Mouse (Mus musculus): ENCODE results near the gene A1bg. TPM values are rescaled to one million over a fixed set of nuclear protein-coding genes. Genes with fewer than 3 reads are reported as not detected.

Gene A1bg
- polyA plus RNA-seq, 1 experiment, result not detected

DNA sequence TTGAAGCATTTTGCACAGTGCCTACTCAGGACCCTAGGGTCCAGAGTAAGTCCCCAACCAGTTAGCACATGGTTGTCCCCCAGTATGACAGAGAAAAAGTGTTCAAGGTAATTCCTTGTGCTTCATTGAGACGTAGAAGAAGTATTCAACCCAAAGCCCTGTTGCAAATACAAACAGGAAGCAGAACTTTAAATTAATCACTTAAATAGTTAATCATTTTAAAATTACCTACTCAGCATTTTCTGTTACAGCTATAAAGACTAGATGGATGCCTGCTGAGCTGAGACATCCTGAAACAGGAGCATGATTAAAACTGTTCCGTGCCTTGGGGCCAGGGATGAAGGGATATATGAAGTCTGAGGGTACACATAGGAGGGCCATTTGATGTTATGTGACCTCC lies 26.8 kb downstream of the A1bg start:
- 83% methylated on average over 2 of the region's 2 CpGs for WGBS
- Histone ChIP-seq H3K4me3 (ENCODE audit: low read depth, low read length) (no peak overlapping the region), H3K36me3 (ENCODE audit: control insufficient read depth, insufficient read depth, low read length) (no peaks in the 10 kb centered on the region), H3K4me1 (ENCODE audit: control insufficient read depth, insufficient read depth, insufficient read length, low read length) (no peaks in the 10 kb centered on the region), H3K27ac (ENCODE audit: insufficient read depth, low read depth, low read length) (no peak overlapping the region), H3K27me3 (ENCODE audit: control insufficient read depth, insufficient read depth, low read length) (no peaks in the 10 kb centered on the region)
- TF ChIP-seq POLR2A (IDR thresholded peaks at IDR 0.05; ENCODE audit: low read depth, low read length), result no peak
- no peak for TF ChIP-seq CTCF (IDR thresholded peaks at IDR 0.05; ENCODE audit: extremely low read depth, insufficient read length, insufficient replicate concordance, low read depth, low read length)

DNA sequence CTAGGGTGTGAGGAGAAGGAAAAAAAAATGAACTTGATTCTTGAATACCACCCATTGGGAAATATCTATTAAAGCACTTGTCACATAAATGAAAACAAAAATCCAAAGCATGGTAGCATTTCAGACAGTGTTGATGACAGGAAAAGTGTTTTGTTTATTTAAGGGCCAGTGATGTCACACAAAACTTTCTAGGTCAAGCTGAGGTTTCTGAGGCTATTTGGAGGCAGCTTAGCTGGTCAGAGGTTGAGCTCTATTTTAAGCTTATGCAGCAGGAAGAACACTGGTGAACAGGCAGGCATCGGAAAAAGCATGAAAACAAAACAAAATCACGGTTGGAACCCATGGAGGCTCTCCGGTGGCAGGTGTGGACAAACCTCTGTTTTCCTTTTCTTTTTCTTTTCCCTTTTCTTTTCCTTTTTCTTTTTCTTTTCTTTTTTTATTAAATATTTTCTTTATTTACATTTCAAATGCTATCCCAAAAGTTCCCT lies 29.8 kb downstream of the A1bg start:
- 69% methylated on average over 3 of the region's 3 CpGs for WGBS

DNA sequence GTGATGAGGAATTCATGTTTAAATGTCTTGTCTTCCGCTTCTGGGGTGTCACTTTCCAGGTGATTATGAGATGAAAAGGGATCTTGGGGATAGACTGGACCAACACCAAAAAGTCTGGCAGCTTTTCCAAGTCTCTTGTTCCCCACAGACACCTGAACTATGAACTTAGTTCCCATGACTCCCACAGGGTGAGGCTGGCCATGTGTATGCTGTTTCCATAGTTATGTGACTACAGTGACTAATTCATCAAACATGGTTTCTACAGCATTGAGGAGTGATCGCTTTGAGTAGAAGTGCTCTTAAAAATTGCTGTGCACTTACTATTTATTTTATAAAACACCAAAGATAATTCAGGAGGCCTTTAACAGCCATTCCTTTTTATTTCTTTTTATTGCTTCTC lies 34.1 kb downstream of the A1bg start:
- 60% methylated on average over 2 of the region's 2 CpGs for WGBS
- no peaks in the 10 kb centered on the region for H3K27me3 ChIP-seq (ENCODE audit: control insufficient read depth, insufficient read depth, low read length)
- H3K36me3 ChIP-seq (ENCODE audit: control insufficient read depth, insufficient read depth, low read length), result no peaks in the 10 kb centered on the region
- TF ChIP-seq CTCF (IDR thresholded peaks at IDR 0.05; ENCODE audit: extremely low read depth, insufficient read length, insufficient replicate concordance, low read depth, low read length) (no peak), POLR2A (IDR thresholded peaks at IDR 0.05; ENCODE audit: low read depth, low read length) (no peak)
- no peaks in the 10 kb centered on the region for H3K4me1 ChIP-seq (ENCODE audit: control insufficient read depth, insufficient read depth, insufficient read length, low read length)
- H3K27ac ChIP-seq (ENCODE audit: insufficient read depth, low read depth, low read length), result no peak overlapping the region
- no peak overlapping the region for H3K4me3 ChIP-seq (ENCODE audit: low read depth, low read length)

More for the DNA sequence above, 29.8 kb downstream of the A1bg start:
- Histone ChIP-seq H3K4me1 (ENCODE audit: control insufficient read depth, insufficient read depth, insufficient read length, low read length) (no peaks in the 10 kb centered on the region), H3K36me3 (ENCODE audit: control insufficient read depth, insufficient read depth, low read length) (no peaks in the 10 kb centered on the region), H3K4me3 (ENCODE audit: low read depth, low read length) (no peak overlapping the region), H3K27ac (ENCODE audit: insufficient read depth, low read depth, low read length) (no peak overlapping the region), H3K27me3 (ENCODE audit: control insufficient read depth, insufficient read depth, low read length) (no peaks in the 10 kb centered on the region)
- TF ChIP-seq CTCF (IDR thresholded peaks at IDR 0.05; ENCODE audit: extremely low read depth, insufficient read length, insufficient replicate concordance, low read depth, low read length) (no peak), POLR2A (IDR thresholded peaks at IDR 0.05; ENCODE audit: low read depth, low read length) (no peak)

DNA sequence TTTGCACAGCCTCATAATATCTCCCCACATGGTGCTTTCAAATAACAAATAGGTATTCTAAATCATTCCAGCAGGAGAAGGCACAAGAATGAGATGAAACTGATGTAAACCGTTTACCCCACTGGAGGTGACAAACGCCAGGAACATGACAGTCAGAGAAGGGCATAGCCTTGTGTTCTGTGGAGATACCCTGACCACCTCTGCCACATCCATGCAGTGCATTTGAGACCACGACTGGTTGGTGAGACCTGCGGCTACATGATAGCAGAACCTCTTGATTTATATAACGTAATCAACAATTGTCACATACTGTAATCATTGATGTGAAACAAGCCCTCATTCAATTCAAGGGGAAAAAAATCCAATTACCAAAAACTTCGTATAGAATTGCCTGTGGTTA lies 47.1 kb downstream of the A1bg start:
- Histone ChIP-seq H3K4me1 (ENCODE audit: control insufficient read depth, insufficient read depth, insufficient read length, low read length) (no peaks in the 10 kb centered on the region), H3K36me3 (ENCODE audit: control insufficient read depth, insufficient read depth, low read length) (no peaks in the 10 kb centered on the region), H3K27me3 (ENCODE audit: control insufficient read depth, insufficient read depth, low read length) (no peaks in the 10 kb centered on the region), H3K27ac (ENCODE audit: insufficient read depth, low read depth, low read length) (no peak overlapping the region), H3K4me3 (ENCODE audit: low read depth, low read length) (no peak overlapping the region)
- no peak for TF ChIP-seq CTCF (IDR thresholded peaks at IDR 0.05; ENCODE audit: extremely low read depth, insufficient read length, insufficient replicate concordance, low read depth, low read length)
- TF ChIP-seq POLR2A (IDR thresholded peaks at IDR 0.05; ENCODE audit: low read depth, low read length), result no peak
- 84% methylated on average over 6 of the region's 6 CpGs for WGBS

GRCm38 (mm10) chr15:60862417-60862816 lies 60.4 kb downstream of the A1bg start:
- Histone ChIP-seq H3K36me3 (ENCODE audit: control insufficient read depth, insufficient read depth, low read length) (no peaks in the 10 kb centered on the region), H3K4me1 (ENCODE audit: control insufficient read depth, insufficient read depth, insufficient read length, low read length) (no peaks in the 10 kb centered on the region), H3K4me3 (ENCODE audit: low read depth, low read length) (no peak overlapping the region), H3K27ac (ENCODE audit: insufficient read depth, low read depth, low read length) (no peak overlapping the region), H3K27me3 (ENCODE audit: control insufficient read depth, insufficient read depth, low read length) (no peaks in the 10 kb centered on the region)
- TF ChIP-seq POLR2A (IDR thresholded peaks at IDR 0.05; ENCODE audit: low read depth, low read length), result no peak
- TF ChIP-seq CTCF (IDR thresholded peaks at IDR 0.05; ENCODE audit: extremely low read depth, insufficient read length, insufficient replicate concordance, low read depth, low read length), result no peak
- 78% methylated on average over 3 of the region's 3 CpGs for WGBS

GRCm38 (mm10) chr15:60855112-60855511 lies 67.7 kb downstream of the A1bg start:
- no peaks in the 10 kb centered on the region for H3K36me3 ChIP-seq (ENCODE audit: control insufficient read depth, insufficient read depth, low read length)
- TF ChIP-seq POLR2A (IDR thresholded peaks at IDR 0.05; ENCODE audit: low read depth, low read length) (no peak), CTCF (IDR thresholded peaks at IDR 0.05; ENCODE audit: extremely low read depth, insufficient read length, insufficient replicate concordance, low read depth, low read length) (no peak)
- peaks cover 3% of the 10 kb centered on the region for H3K4me1 ChIP-seq (ENCODE audit: control insufficient read depth, insufficient read depth, insufficient read length, low read length)
- 63% methylated on average over 1 of the region's 1 CpGs for WGBS
- no peaks in the 10 kb centered on the region for H3K27me3 ChIP-seq (ENCODE audit: control insufficient read depth, insufficient read depth, low read length)
- H3K27ac ChIP-seq (ENCODE audit: insufficient read depth, low read depth, low read length), result no peak overlapping the region
- H3K4me3 ChIP-seq (ENCODE audit: low read depth, low read length), result no peak overlapping the region

- H3K27ac ChIP-seq (ENCODE audit: insufficient read depth, low read depth, low read length), result no peak overlapping the region
- no peak overlapping the region for H3K4me3 ChIP-seq (ENCODE audit: low read depth, low read length)
- TF ChIP-seq POLR2A (IDR thresholded peaks at IDR 0.05; ENCODE audit: low read depth, low read length) (no peak), CTCF (IDR thresholded peaks at IDR 0.05; ENCODE audit: extremely low read depth, insufficient read length, insufficient replicate concordance, low read depth, low read length) (no peak)
- no peaks in the 10 kb centered on the region for H3K27me3 ChIP-seq (ENCODE audit: control insufficient read depth, insufficient read depth, low read length)
- no peaks in the 10 kb centered on the region for H3K36me3 ChIP-seq (ENCODE audit: control insufficient read depth, insufficient read depth, low read length)
- 83% methylated on average over 4 of the region's 4 CpGs for WGBS
- peaks cover 3% of the 10 kb centered on the region for H3K4me1 ChIP-seq (ENCODE audit: control insufficient read depth, insufficient read depth, insufficient read length, low read length)
Measured at GRCm38 (mm10) chr15:60854151-60854550, 68.7 kb downstream of the A1bg start.
